Mouse (Mus musculus) R1 (cell line): ENCODE results near the gene Ptprn2.

Source experiments
- DNase-seq: peaks from one replicate; pipeline ENCODE4 v3.0.0-alpha.2; 2018; ENCODE audit warnings: low read depth, low spot score

Ptprn2 gene

GRCm38 (mm10) chr12:117213531-117213930 is 728.0 kb downstream of the Ptprn2 start:
- DNase-seq: no peak

GRCm38 (mm10) chr12:117214272-117214671 is 728.8 kb downstream of the Ptprn2 start:
- no peak for DNase-seq

- no peak for DNase-seq
Observed at GRCm38 (mm10) chr12:117214919-117215318, 729.4 kb downstream of the Ptprn2 start.

GRCm38 (mm10) chr12:117221909-117222308 is 736.4 kb downstream of the Ptprn2 start:
- DNase-seq: no peak

- DNase-seq: no peak
Observed at GRCm38 (mm10) chr12:117224036-117224435, 738.5 kb downstream of the Ptprn2 start.

GRCm38 (mm10) chr12:117227236-117227635 is 741.7 kb downstream of the Ptprn2 start:
- no peak for DNase-seq

GRCm38 (mm10) chr12:117229442-117229841 is 743.9 kb downstream of the Ptprn2 start:
- no peak for DNase-seq

GRCm38 (mm10) chr12:117230282-117230681 is 744.8 kb downstream of the Ptprn2 start:
- DNase-seq: no peak

GRCm38 (mm10) chr12:117231850-117232249 is 746.3 kb downstream of the Ptprn2 start:
- no peak for DNase-seq

GRCm38 (mm10) chr12:117235114-117235513 is 749.6 kb downstream of the Ptprn2 start:
- peak; percentile 94 for DNase-seq

GRCm38 (mm10) chr12:117236020-117236734 is 750.7 kb downstream of the Ptprn2 start:
- no peak for DNase-seq

- DNase-seq: no peak
Observed at GRCm38 (mm10) chr12:117236981-117237380, 751.5 kb downstream of the Ptprn2 start.

- DNase-seq: peak; percentile 72
Observed at GRCm38 (mm10) chr12:117239927-117240715, 754.6 kb downstream of the Ptprn2 start.

- no peak for DNase-seq
Observed at GRCm38 (mm10) chr12:117242181-117242580, 756.7 kb downstream of the Ptprn2 start.

- no peak for DNase-seq
Observed at GRCm38 (mm10) chr12:117245885-117246478, 760.5 kb downstream of the Ptprn2 start.

- DNase-seq: no peak
Observed at GRCm38 (mm10) chr12:117250465-117250864, 764.9 kb downstream of the Ptprn2 start.

- no peak for DNase-seq
Observed at GRCm38 (mm10) chr12:117251663-117252425, 766.3 kb downstream of the Ptprn2 start.

GRCm38 (mm10) chr12:117252426-117252779 is 766.9 kb downstream of the Ptprn2 start:
- no peak for DNase-seq

- no peak for DNase-seq
Observed at GRCm38 (mm10) chr12:117254356-117254755, 768.8 kb downstream of the Ptprn2 start.

- DNase-seq: no peak
Observed at GRCm38 (mm10) chr12:117255325-117255724, 769.8 kb downstream of the Ptprn2 start.

GRCm38 (mm10) chr12:117255776-117256342 is 770.3 kb downstream of the Ptprn2 start:
- DNase-seq: no peak

GRCm38 (mm10) chr12:117256849-117257204 is 771.3 kb downstream of the Ptprn2 start:
- DNase-seq: no peak
